Mouse (Mus musculus) lung, embryonic 14.5 days (tissue): ENCODE results near the gene Nfatc3. TPM values are rescaled to one million over a fixed set of nuclear protein-coding genes. Genes with fewer than 3 reads are reported as not detected.

Experiments
- ATAC-seq: fragments of 200-750 bp; cut with Nextera tagmentation; 2 replicates; pipeline ENCODE4 v1.8.0; 2017; ENCODE audit warnings: mild to moderate bottlenecking, moderate TSS enrichment, moderate library complexity; ENCODE audit not compliant: insufficient read depth
- DNase-seq: peaks from one replicate; pipeline ENCODE4 v3.0.0-alpha.2; 2015
- H3K27ac ChIP-seq: fragments of 300-500 bp; sonication (generic); 2 replicates; pipeline ENCODE4 v1.5.1; 2014; ENCODE audit warnings: low read depth, mild to moderate bottlenecking, moderate library complexity
- H3K27me3 ChIP-seq: fragments of 300-500 bp; sonication (generic); 2 replicates; pipeline ENCODE4 v1.6.1; 2014; ENCODE audit warnings: low read length, control low read depth; ENCODE audit not compliant: insufficient read depth
- H3K36me3 ChIP-seq: fragments of 300-500 bp; sonication (generic); 2 replicates; pipeline ENCODE4 v1.6.1; 2014; ENCODE audit warnings: control low read depth; ENCODE audit not compliant: insufficient read depth
- H3K4me1 ChIP-seq: fragments of 300-500 bp; sonication (generic); 2 replicates; pipeline ENCODE4 v1.6.1; 2014; ENCODE audit warnings: antibody characterized with exemption, control low read depth; ENCODE audit not compliant: insufficient read depth
- H3K4me2 ChIP-seq: fragments of 300-500 bp; sonication (generic); 2 replicates; pipeline ENCODE4 v1.6.1; 2014; ENCODE audit warnings: mild to moderate bottlenecking
- H3K4me3 ChIP-seq: fragments of 300-500 bp; sonication (generic); 2 replicates; pipeline ENCODE4 v1.5.1; 2014; ENCODE audit warnings: low read depth, low read length
- H3K9ac ChIP-seq: fragments of 300-500 bp; sonication (generic); 2 replicates; pipeline ENCODE4 v1.6.1; 2014
- H3K9me3 ChIP-seq: fragments of 300-500 bp; sonication (generic); 2 replicates; pipeline ENCODE4 v1.6.1; 2016; ENCODE audit warnings: low read depth, low read length, control low read depth
- CTCF ChIP-seq: IDR thresholded peaks from 2 replicates; pipeline ENCODE4 v1.5.1; 2016; ENCODE audit warnings: antibody characterized with exemption, low read depth
- WGBS: fragments of 180-500 bp; shearing (Covaris S2); extraction: QIAGEN DNeasy Blood & Tissue Kit; methylation state at CpG from one replicate; pipeline ENCODE4 v1.1.7; 2014; 5-methylcytosine and 5-hydroxymethylcytosine counted together
- polyA plus RNA-seq: library from polyadenylated mRNA; unstranded; fragments of >200 nt; fragmentation: Nextera tagmentation; extraction: Ambion mirVana; gene quantifications from 2 replicates; pipeline ENCODE4 v1.2.1, GENCODE M21; 2014

Gene Nfatc3
- polyA plus RNA-seq, 1 experiment from 2014 or later = 7.6 TPM

DNA sequence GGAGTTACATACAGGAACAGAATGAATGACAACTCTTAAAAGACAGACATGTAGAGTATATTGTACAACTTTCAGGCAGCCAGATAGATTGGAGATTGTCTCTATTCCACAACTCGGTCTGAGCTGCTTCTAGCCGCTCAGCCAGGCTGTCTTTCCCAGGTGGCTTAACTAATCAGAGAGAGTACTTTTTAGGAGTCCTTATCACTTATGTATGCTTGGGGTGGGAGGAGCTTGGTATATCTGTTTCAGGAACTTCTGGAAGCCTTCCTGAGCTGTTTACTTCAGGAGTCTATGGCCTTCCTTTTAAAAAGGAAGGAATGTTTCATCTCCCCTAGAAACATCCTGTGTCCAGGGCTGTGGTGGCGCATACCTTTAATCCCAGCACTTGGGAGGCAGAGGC lies 40.6 kb upstream of the Nfatc3 start:
- no peak overlapping the region for H3K27ac ChIP-seq
- H3K9ac ChIP-seq = no peak overlapping the region
- WGBS = 88% methylated on average over 3 of the region's 3 CpGs
- no peak overlapping the region for H3K4me3 ChIP-seq
- no peak for TF ChIP-seq CTCF
- no peak overlapping the region for H3K4me2 ChIP-seq
- no peaks in the 10 kb centered on the region for H3K9me3 ChIP-seq
- no peaks in the 10 kb centered on the region for H3K4me1 ChIP-seq
- H3K27me3 ChIP-seq = no peaks in the 10 kb centered on the region
- H3K36me3 ChIP-seq = peaks cover 17% of the 10 kb centered on the region; the same call in 1 of the 2 replicates
- DNase-seq (no peak), ATAC-seq (no peak)

DNA sequence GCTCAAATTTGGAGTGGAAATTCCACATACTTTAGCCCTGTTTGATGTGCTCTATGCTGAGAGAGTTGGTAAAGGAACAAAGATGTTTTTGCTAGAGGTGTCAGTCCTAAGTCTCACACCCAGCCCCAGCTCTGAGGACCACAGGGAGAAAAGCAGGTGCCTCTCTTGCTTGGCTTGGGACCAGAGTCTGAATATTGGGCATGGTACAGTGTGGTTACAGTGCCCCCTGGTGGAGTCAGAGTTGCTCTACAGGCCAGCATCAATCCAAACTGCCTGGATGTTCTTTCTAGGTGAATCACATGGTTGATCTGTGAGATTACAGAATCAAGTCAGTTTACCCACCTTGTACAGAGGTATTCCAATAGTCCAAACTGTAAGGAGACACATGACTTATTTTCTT lies 36.2 kb upstream of the Nfatc3 start:
- no peak overlapping the region for H3K4me2 ChIP-seq
- no peaks in the 10 kb centered on the region for H3K27me3 ChIP-seq
- H3K36me3 ChIP-seq = no peaks in the 10 kb centered on the region; the same call in 1 of the 2 replicates
- no peak overlapping the region for H3K9ac ChIP-seq
- H3K27ac ChIP-seq = no peak overlapping the region
- H3K4me1 ChIP-seq = no peaks in the 10 kb centered on the region
- ATAC-seq = no peak
- TF ChIP-seq CTCF = peak; percentile 94
- no peaks in the 10 kb centered on the region for H3K9me3 ChIP-seq
- H3K4me3 ChIP-seq = no peak overlapping the region
- peak; percentile 87 for DNase-seq

GRCm38 (mm10) chr8:106038721-106039120 lies 19.9 kb upstream of the Nfatc3 start:
- WGBS = 87% methylated on average over 10 of the region's 10 CpGs
- no peak for ATAC-seq
- Histone ChIP-seq H3K27ac (no peak overlapping the region), H3K36me3 (0 out of 2 replicates have a peak, but pooled peaks cover 4% of the 10 kb centered on the region), H3K27me3 (no peaks in the 10 kb centered on the region), H3K4me3 (no peak overlapping the region), H3K4me2 (no peak overlapping the region), H3K4me1 (no peaks in the 10 kb centered on the region), H3K9me3 (no peaks in the 10 kb centered on the region), H3K9ac (no peak overlapping the region)
- TF ChIP-seq CTCF = no peak
- no peak for DNase-seq

- 84% methylated on average over 4 of the region's 4 CpGs for WGBS
Measured at GRCm38 (mm10) chr8:106039605-106040004, 19.0 kb upstream of the Nfatc3 start.

DNA sequence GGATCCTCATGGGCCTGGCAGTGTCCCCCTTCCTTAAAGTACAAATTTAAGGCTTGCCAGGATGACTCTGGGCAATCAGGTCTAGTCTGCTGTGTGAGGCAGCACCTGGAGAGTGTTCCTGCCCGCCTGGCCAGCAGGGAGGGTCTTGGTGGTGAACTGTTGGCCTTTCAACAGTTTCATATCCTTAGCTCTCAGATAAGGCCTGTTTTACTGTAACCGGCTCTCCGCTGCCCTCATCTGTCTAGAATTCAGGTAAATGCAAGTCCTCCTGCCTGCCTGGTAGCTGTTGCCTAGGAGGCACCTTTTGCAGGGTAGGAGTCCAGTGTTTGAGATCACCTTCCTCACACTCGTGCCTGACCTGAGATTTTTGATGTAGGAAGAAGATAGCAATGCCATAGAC lies 18.4 kb upstream of the Nfatc3 start:
- ATAC-seq (no peak), DNase-seq (no peak)
- Histone ChIP-seq H3K9ac (no peak overlapping the region), H3K9me3 (no peaks in the 10 kb centered on the region), H3K4me2 (no peak overlapping the region), H3K27ac (no peak overlapping the region), H3K4me3 (no peak overlapping the region), H3K27me3 (no peaks in the 10 kb centered on the region), H3K36me3 (0 out of 2 replicates have a peak, but pooled peaks cover 4% of the 10 kb centered on the region), H3K4me1 (no peaks in the 10 kb centered on the region)
- WGBS = 50% methylated on average over 4 of the region's 4 CpGs
- TF ChIP-seq CTCF = no peak

More at GRCm38 (mm10) chr8:106039605-106040004, 19.0 kb upstream of the Nfatc3 start:
- H3K27ac ChIP-seq = no peak overlapping the region
- no peak for ATAC-seq
- no peaks in the 10 kb centered on the region for H3K9me3 ChIP-seq
- no peaks in the 10 kb centered on the region for H3K4me1 ChIP-seq
- H3K4me3 ChIP-seq = no peak overlapping the region
- no peak for DNase-seq
- H3K9ac ChIP-seq = no peak overlapping the region
- no peak for TF ChIP-seq CTCF
- H3K36me3 ChIP-seq = 0 out of 2 replicates have a peak, but pooled peaks cover 4% of the 10 kb centered on the region
- no peaks in the 10 kb centered on the region for H3K27me3 ChIP-seq
- no peak overlapping the region for H3K4me2 ChIP-seq

DNA sequence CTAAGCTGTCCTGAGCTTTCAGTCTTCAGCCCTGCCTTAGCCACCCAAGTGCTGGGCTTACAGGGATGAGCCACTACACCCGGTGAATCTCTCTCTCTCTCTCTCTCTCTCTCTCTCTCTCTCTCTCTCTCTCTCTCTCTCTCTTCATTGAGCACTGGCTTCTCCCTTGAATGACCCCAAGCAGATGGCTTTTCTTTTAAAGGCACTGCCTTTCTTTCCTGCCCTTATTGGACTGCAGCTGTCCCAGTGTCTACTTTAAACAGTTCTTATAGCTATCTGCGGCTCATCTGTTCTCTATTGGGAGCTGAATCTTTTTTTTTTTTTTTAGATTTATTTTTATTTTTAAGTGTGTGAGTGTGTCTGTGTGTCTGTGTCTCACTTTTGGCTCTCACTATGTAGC lies 15.6 kb upstream of the Nfatc3 start:
- H3K9ac ChIP-seq = no peak overlapping the region
- WGBS = 69% methylated on average over 2 of the region's 2 CpGs
- no peak overlapping the region for H3K27ac ChIP-seq
- no peak overlapping the region for H3K4me2 ChIP-seq
- TF ChIP-seq CTCF = no peak
- H3K4me3 ChIP-seq = no peak overlapping the region
- DNase-seq (no peak), ATAC-seq (no peak)
- no peaks in the 10 kb centered on the region for H3K27me3 ChIP-seq
- H3K9me3 ChIP-seq = no peaks in the 10 kb centered on the region
- no peaks in the 10 kb centered on the region for H3K4me1 ChIP-seq
- H3K36me3 ChIP-seq = peaks cover 11% of the 10 kb centered on the region; the same call in 1 of the 2 replicates

DNA sequence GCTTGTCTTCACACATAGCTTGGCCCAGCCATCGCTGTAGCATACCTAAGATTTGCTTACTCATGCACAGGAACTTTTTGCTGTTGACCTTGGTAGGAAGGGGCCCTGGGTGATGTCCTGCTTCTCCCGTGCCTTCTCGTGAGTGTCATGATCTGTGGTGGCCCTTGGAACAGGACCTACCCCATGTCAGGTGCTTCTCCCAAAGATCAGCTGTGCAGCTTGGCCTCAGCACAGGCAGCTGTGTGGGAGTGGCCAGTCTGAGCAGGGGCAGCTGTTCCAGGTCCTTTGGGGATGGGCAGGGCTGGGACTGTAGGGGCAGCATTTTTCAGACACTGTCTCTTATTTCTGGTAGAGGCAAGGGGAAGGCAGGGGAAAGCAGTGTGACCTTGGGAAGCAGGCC lies 14.5 kb upstream of the Nfatc3 start:
- peaks cover 11% of the 10 kb centered on the region; the same call in 1 of the 2 replicates for H3K36me3 ChIP-seq
- no peaks in the 10 kb centered on the region for H3K9me3 ChIP-seq
- no peak for TF ChIP-seq CTCF
- H3K9ac ChIP-seq = no peak overlapping the region; the same call in 1 of the 2 replicates
- ATAC-seq = no peak
- no peaks in the 10 kb centered on the region for H3K4me1 ChIP-seq
- no peak for DNase-seq
- no peak overlapping the region for H3K4me3 ChIP-seq
- no peak overlapping the region for H3K4me2 ChIP-seq
- no peak overlapping the region for H3K27ac ChIP-seq
- H3K27me3 ChIP-seq = no peaks in the 10 kb centered on the region
- WGBS = 73% methylated on average over 3 of the region's 3 CpGs
